Mouse (Mus musculus) naive thymus-derived CD4-positive, alpha-beta T cell, adult 2 months (primary cell): Measurements from ENCODE around the gene Crybg3.

Source experiments
- DNase-seq: peaks from one replicate; pipeline ENCODE4 v3.0.0-alpha.2; 2011; ENCODE audit warnings: low read depth

The Crybg3 gene

GRCm38 (mm10) chr16:59600311-59601251, at the start of gene Crybg3:
Gene Crybg3 (minus strand): TSS chr16:59600979.
- DNase-seq, result peak; percentile 40

GRCm38 (mm10) chr16:59643766-59644165, 43.0 kb upstream of the Crybg3 start:
- DNase-seq, result no peak

- peak; percentile 11 for DNase-seq
Measured at GRCm38 (mm10) chr16:59639985-59640384, 39.2 kb upstream of the Crybg3 start.

GRCm38 (mm10) chr16:59639102-59639691, 38.4 kb upstream of the Crybg3 start, which contains the start of gene Arl6:
Gene Arl6 (minus strand): TSS chr16:59639391.
- peak; percentile 94 for DNase-seq

- DNase-seq, result no peak
Measured at GRCm38 (mm10) chr16:59634598-59634997, 33.8 kb upstream of the Crybg3 start.

- DNase-seq, result no peak
Measured at GRCm38 (mm10) chr16:59621554-59621953, 20.8 kb upstream of the Crybg3 start.

GRCm38 (mm10) chr16:59617167-59617566, 16.4 kb upstream of the Crybg3 start:
- peak; percentile 77 for DNase-seq

GRCm38 (mm10) chr16:59615675-59616074, 14.9 kb upstream of the Crybg3 start:
- DNase-seq, result no peak

- no peak for DNase-seq
Measured at GRCm38 (mm10) chr16:59610750-59611149, 10.0 kb upstream of the Crybg3 start.

GRCm38 (mm10) chr16:59604078-59604781, 3.5 kb upstream of the Crybg3 start:
- no peak for DNase-seq

GRCm38 (mm10) chr16:59599411-59600265, 1.1 kb downstream of the Crybg3 start:
- peak; percentile 9 for DNase-seq

- DNase-seq, result no peak
Measured at GRCm38 (mm10) chr16:59598997-59599396, 1.8 kb downstream of the Crybg3 start.

GRCm38 (mm10) chr16:59597256-59597655, 3.5 kb downstream of the Crybg3 start:
- no peak for DNase-seq

- DNase-seq, result no peak
Measured at GRCm38 (mm10) chr16:59594714-59595113, 6.1 kb downstream of the Crybg3 start.

- DNase-seq, result no peak
Measured at GRCm38 (mm10) chr16:59590790-59591189, 10.0 kb downstream of the Crybg3 start.

- no peak for DNase-seq
Measured at GRCm38 (mm10) chr16:59588351-59589025, 12.3 kb downstream of the Crybg3 start.

- no peak for DNase-seq
Measured at GRCm38 (mm10) chr16:59587816-59588215, 13.0 kb downstream of the Crybg3 start.

GRCm38 (mm10) chr16:59586911-59587310, 13.9 kb downstream of the Crybg3 start:
- DNase-seq, result no peak

- DNase-seq, result no peak
Measured at GRCm38 (mm10) chr16:59586276-59586675, 14.5 kb downstream of the Crybg3 start.

- DNase-seq, result no peak
Measured at GRCm38 (mm10) chr16:59585706-59586244, 15.0 kb downstream of the Crybg3 start.

- DNase-seq, result no peak
Measured at GRCm38 (mm10) chr16:59583515-59583914, 17.3 kb downstream of the Crybg3 start.
